Mouse (Mus musculus) ES-E14 (cell line): Measurements from ENCODE around the gene Lhfpl3. TPM values are rescaled to one million over a fixed set of nuclear protein-coding genes. Genes with fewer than 3 reads are reported as not detected.

ENCODE experiments used
- DNase-seq: peaks from one replicate; pipeline ENCODE4 v3.0.0-alpha.2; 2013; ENCODE audit warnings: low read depth, low spot score
- H3K27ac ChIP-seq: 2 replicates; pipeline ENCODE4 v1.5.1; 2012; ENCODE audit warnings: low read depth, mild to moderate bottlenecking, low read length, moderate library complexity, mixed read lengths; ENCODE audit not compliant: poor library complexity, insufficient read depth, severe bottlenecking
- H3K36me3 ChIP-seq: 2 replicates; pipeline ENCODE4 v1.6.1; 2012; ENCODE audit warnings: mild to moderate bottlenecking, low read length, moderate library complexity, mixed read lengths; ENCODE audit not compliant: control insufficient read depth, poor library complexity, insufficient read depth, severe bottlenecking
- H3K4me1 ChIP-seq, 2 experiments: fragments of 150-350 bp in 1 of 2; sonication (generic) in 1 of 2; 2 replicates each; pipeline ENCODE4 v1.6.1; 2012; ENCODE audit warnings: low read length in 2 of 2, mild to moderate bottlenecking in 1 of 2, mixed read lengths in 1 of 2; ENCODE audit not compliant: control insufficient read depth in 2 of 2, insufficient read depth in 2 of 2, poor library complexity in 1 of 2
- H3K4me3 ChIP-seq, 2 experiments: fragments of 150-350 bp in 1 of 2; sonication (generic) in 1 of 2; 2 replicates each; pipeline ENCODE4 v1.5.1; 2012; ENCODE audit warnings: low read length in 2 of 2, low read depth in 1 of 2, mild to moderate bottlenecking in 1 of 2, mixed read lengths in 1 of 2; ENCODE audit not compliant: insufficient read depth in 1 of 2, poor library complexity in 1 of 2, severe bottlenecking in 1 of 2
- H3K9ac ChIP-seq: 2 replicates; pipeline ENCODE4 v1.6.1; 2012; ENCODE audit warnings: low read depth, mild to moderate bottlenecking, low read length, mixed read lengths; ENCODE audit not compliant: poor library complexity, insufficient read depth, severe bottlenecking
- H3K9me3 ChIP-seq: fragments of 150-350 bp; sonication (generic); 2 replicates; pipeline ENCODE4 v1.6.1; 2012; ENCODE audit warnings: low read depth, mild to moderate bottlenecking, low read length; ENCODE audit not compliant: control insufficient read depth, insufficient read depth
- CHD2 ChIP-seq: IDR thresholded peaks from 2 replicates; pipeline ENCODE4 v1.6.1; 2014; ENCODE audit warnings: mild to moderate bottlenecking, low read depth, low read length, inconsistent platforms
- HCFC1 ChIP-seq: IDR thresholded peaks from 2 replicates; pipeline ENCODE4 v1.6.1; 2012; ENCODE audit warnings: low read length, inconsistent platforms, borderline replicate concordance; ENCODE audit not compliant: insufficient read depth
- MAFK ChIP-seq: IDR thresholded peaks from 2 replicates; pipeline ENCODE4 v1.6.1; 2014; ENCODE audit warnings: mild to moderate bottlenecking, low read depth, low read length, inconsistent platforms; ENCODE audit not compliant: insufficient read depth
- ZC3H11A ChIP-seq: IDR thresholded peaks from 2 replicates; pipeline ENCODE4 v1.6.1; 2012; ENCODE audit warnings: low read depth, mild to moderate bottlenecking, inconsistent platforms, low read length, borderline replicate concordance
- ZNF384 ChIP-seq: IDR thresholded peaks from 2 replicates; pipeline ENCODE4 v1.6.1; 2012; ENCODE audit warnings: low read depth, low read length, inconsistent platforms
- in situ Hi-C, 2 experiments: fragments of 600-800 bp; cut with MboI; formaldehyde crosslinking; loops; one replicate each; pipeline ENCODE4 v1.15.1; 2025; ENCODE audit warnings: low sequenced_read_pairs in 2 of 2, inconsistent platforms in 1 of 2; ENCODE audit not compliant: unreplicated experiment in 2 of 2
- total RNA-seq: library from RNA; depleted of rRNA; stranded (reverse); fragments of 300-350 nt; gene quantifications from 2 replicates; pipeline ENCODE4 v1.2.3, GENCODE M21; 2012; rRNA removed

The Lhfpl3 gene
- total RNA-seq, 1 experiment: not detected

GRCm38 (mm10) chr5:23284884-23285283 is 539.0 kb downstream of the Lhfpl3 start:
- no peaks in the 10 kb centered on the region for H3K9me3 ChIP-seq
- in situ Hi-C loops: no loop called here
- H3K4me1 ChIP-seq: 0 out of 4 replicates have a peak, but pooled peaks cover 0 to 3% of the 10 kb centered on the region in 2 experiments
- TF ChIP-seq MAFK (peak; percentile 71; the same call in 1 of the 2 replicates), ZC3H11A (peak; percentile 39; the same call in 1 of the 2 replicates), ZNF384 (no peak)
- no peaks in the 10 kb centered on the region for H3K36me3 ChIP-seq
- H3K4me3 ChIP-seq: no peak overlapping the region
- H3K9ac ChIP-seq: no peak overlapping the region
- no peak overlapping the region for H3K27ac ChIP-seq
- DNase-seq: peak; percentile 25

DNA sequence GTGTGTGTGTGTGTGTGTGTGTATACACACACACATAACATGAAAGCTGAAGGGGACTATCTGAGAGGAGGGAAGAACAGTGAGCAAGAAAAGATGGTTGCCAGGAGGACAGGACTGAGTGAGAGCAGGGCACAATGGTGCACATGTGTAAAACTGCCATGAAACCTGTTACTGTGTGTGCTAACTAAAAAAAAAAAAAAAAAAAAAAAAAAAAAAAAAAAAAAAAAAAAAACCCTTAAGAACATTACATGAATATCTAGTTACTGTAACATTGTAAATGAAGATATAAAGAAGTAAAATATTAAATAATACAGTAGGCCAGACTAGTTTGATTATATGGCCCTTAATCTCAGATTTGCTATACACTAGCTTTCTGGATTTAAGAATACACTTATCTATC is 543.3 kb downstream of the Lhfpl3 start:
- Histone ChIP-seq H3K9ac (no peak overlapping the region), H3K9me3 (no peaks in the 10 kb centered on the region), H3K4me3 (no peak overlapping the region), H3K27ac (no peak overlapping the region), H3K4me1 (no peaks in the 10 kb centered on the region), H3K36me3 (no peaks in the 10 kb centered on the region)
- in situ Hi-C loops: no loop called here
- TF ChIP-seq CHD2: no peak
- TF ChIP-seq ZNF384: peak; percentile 53; the same call in 1 of the 2 replicates
- TF ChIP-seq ZC3H11A: no peak
- no peak for TF ChIP-seq MAFK
- no peak for TF ChIP-seq HCFC1
- DNase-seq: no peak

Other genes with a start within 250 kb of the Lhfpl3 start
- 88.6 and 105 TPM in 2 replicates for gene Orc5, start 195.6 kb upstream of the Lhfpl3 start, total RNA-seq